Mouse (Mus musculus): ENCODE data around the gene Tbx21. TPM values are rescaled to one million over a fixed set of nuclear protein-coding genes. Genes with fewer than 3 reads are reported as not detected.

The Tbx21 gene
- total RNA-seq, 2 experiments from 2014 or later: 0.45 to 0.62 TPM

Small RNAs within 50 kb of the gene (microRNA-seq; reads per million reads assigned to microRNA genes)
- not detected for gene Mir7235
- 1.1 reads per million for gene Mir8103

Other genes with a start within 250 kb of the Tbx21 start
- gene Cdk5rap3, start 198.8 kb downstream of the Tbx21 start, total RNA-seq (2021): 10 to 100 TPM; 71.6 to 74.7 TPM
- 1 to 10 TPM in 1 of 2 experiments, under 1 TPM in 1; 0.28 to 7.8 TPM for gene Prr15l, start 187.2 kb downstream of the Tbx21 start, total RNA-seq (2021)
- 10 to 100 TPM; 27.5 to 35.0 TPM for gene Pnpo, start 171.3 kb downstream of the Tbx21 start, total RNA-seq (2021)
- gene Sp2, start 132.4 kb downstream of the Tbx21 start, total RNA-seq (2021): 10 to 100 TPM; 23.3 to 26.0 TPM
- gene Sp6, start 101.9 kb downstream of the Tbx21 start, total RNA-seq (2021): under 1 TPM; 0.42 TPM
- 10 to 100 TPM; 28.8 to 29.7 TPM for gene Scrn2, start 85.4 kb downstream of the Tbx21 start, total RNA-seq (2021)
- 1 to 10 TPM in 1 of 2 experiments, under 1 TPM in 1; 0.76 to 1.3 TPM for gene Lrrc46, start 73.9 kb downstream of the Tbx21 start, total RNA-seq (2021)
- 100 to 1,000 TPM; 110 to 123 TPM for gene Mrpl10, start 73.8 kb downstream of the Tbx21 start, total RNA-seq (2021)
- gene Osbpl7, start 64.7 kb downstream of the Tbx21 start, total RNA-seq (2021): 10 to 100 TPM; 20.3 to 21.4 TPM
- gene Tbkbp1, start 36.2 kb upstream of the Tbx21 start, total RNA-seq (2021): 10 to 100 TPM; 19.1 to 21.0 TPM
- 100 to 1,000 TPM; 126 to 146 TPM for gene Kpnb1, start 72.5 kb upstream of the Tbx21 start, total RNA-seq (2021)
- gene Npepps, start 165.3 kb upstream of the Tbx21 start, total RNA-seq (2021): 10 to 100 TPM; 66.3 to 80.3 TPM
- 10 to 100 TPM; 33.7 to 39.6 TPM for gene Mrpl45, start 200.4 kb upstream of the Tbx21 start, total RNA-seq (2021)
- 10 to 100 TPM; 10.3 to 11.1 TPM for gene Gpr179, start 236.7 kb upstream of the Tbx21 start, total RNA-seq (2021)
- gene Socs7, start 247.2 kb upstream of the Tbx21 start, total RNA-seq (2021): 10 to 100 TPM; 25.6 to 27.4 TPM